Mouse (Mus musculus) cerebellum, adult 2 months (tissue): ENCODE data around the gene Nt5dc1. TPM values are rescaled to one million over a fixed set of nuclear protein-coding genes. Genes with fewer than 3 reads are reported as not detected.
A peak's percentile ranks its signal among the peaks of the same experiment; 100 is the strongest.
"Not testable (repeated sequence)": the region's sequence is repeated elsewhere in the genome, so short reads cannot be mapped to it uniquely, and the experiment has no call there.

Source experiments
- DNase-seq, 2 experiments: peaks; one replicate each; pipeline ENCODE4 v3.0.0; 2021
- H3K27ac ChIP-seq: fragments of 200-500 bp; 2 replicates; pipeline ENCODE4 v1.5.1; 2012; ENCODE audit warnings: low read length, control low read depth, inconsistent platforms; ENCODE audit not compliant: insufficient read depth
- H3K27me3 ChIP-seq: fragments of 200-500 bp; 2 replicates; pipeline ENCODE4 v1.6.1; 2012; ENCODE audit warnings: inconsistent platforms, mild to moderate bottlenecking, low read length, moderate library complexity; ENCODE audit not compliant: control insufficient read depth, insufficient read depth
- H3K4me1 ChIP-seq: fragments of 200-500 bp; 2 replicates; pipeline ENCODE4 v1.6.1; 2011; ENCODE audit warnings: low read length; ENCODE audit not compliant: control insufficient read depth, insufficient read depth
- H3K4me3 ChIP-seq: fragments of 200-500 bp; replicated peaks from 2 replicates; pipeline ENCODE3; 2011; ENCODE audit warnings: mild to moderate bottlenecking, low read depth, low read length, control low read depth; ENCODE audit not compliant: insufficient read depth
- CTCF ChIP-seq: fragments of 200-500 bp; IDR thresholded peaks from 2 replicates; pipeline ENCODE4 v1.5.1; 2011; ENCODE audit warnings: low read depth, mild to moderate bottlenecking, control low read depth, low read length, moderate library complexity, borderline replicate concordance; ENCODE audit not compliant: insufficient read depth
- POLR2A ChIP-seq: fragments of 200-500 bp; IDR thresholded peaks from 2 replicates; pipeline ENCODE4 v1.6.1; 2011; ENCODE audit warnings: low read length, control low read depth, borderline replicate concordance; ENCODE audit not compliant: insufficient read depth
- WGBS: fragments of 180-500 bp; shearing (Covaris S2); methylation state at CpG from one replicate; pipeline ENCODE4 v1.1.7; 2018; 5-methylcytosine and 5-hydroxymethylcytosine counted together
- polyA plus RNA-seq: library from polyadenylated mRNA; depleted of rRNA; stranded (reverse); fragments of >200 nt; gene quantifications from 2 replicates; pipeline ENCODE4 v1.2.3, GENCODE M21; 2012

The Nt5dc1 gene
- polyA plus RNA-seq, 1 experiment, result 2.0 TPM

DNA sequence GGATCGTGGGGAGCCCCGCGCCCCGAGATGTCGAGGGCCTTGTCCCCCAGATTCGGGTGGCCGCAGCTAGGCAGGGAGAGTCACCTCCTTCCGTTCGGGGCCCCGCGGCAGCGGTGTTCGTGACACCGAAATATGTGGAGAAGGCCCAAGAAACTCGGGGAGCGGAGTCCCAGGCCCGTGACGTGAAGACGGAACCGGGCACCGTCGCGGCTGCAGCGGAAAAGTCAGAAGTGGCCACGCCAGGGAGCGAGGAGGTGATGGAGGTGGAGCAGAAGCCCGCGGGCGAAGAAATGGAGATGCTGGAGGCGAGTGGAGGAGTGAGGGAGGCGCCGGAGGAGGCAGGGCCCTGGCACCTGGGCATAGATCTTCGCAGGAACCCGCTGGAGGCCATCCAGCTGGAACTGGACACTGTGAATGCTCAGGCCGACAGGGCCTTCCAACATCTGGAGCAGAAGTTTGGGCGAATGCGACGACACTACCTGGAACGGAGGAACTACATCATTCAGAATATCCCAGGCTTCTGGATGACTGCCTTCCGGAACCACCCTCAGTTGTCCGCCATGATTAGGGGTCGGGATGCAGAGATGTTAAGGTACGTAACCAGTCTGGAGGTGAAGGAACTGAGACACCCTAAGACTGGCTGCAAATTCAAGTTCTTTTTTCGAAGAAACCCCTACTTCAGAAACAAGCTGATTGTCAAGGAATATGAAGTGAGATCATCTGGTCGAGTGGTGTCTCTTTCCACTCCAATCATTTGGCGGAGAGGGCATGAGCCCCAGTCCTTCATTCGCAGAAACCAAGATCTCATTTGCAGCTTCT is 135.7 kb downstream of the Nt5dc1 start:
- Histone ChIP-seq H3K27ac (peak overlapping the region; percentile 83), H3K4me3 (peak overlapping the region; percentile 65), H3K4me1 (peaks cover 2% of the 10 kb centered on the region; the same call in 1 of the 2 replicates), H3K27me3 (no peaks in the 10 kb centered on the region)
- under 1% methylated on average over 47 of the region's 47 CpGs for WGBS
- TF ChIP-seq POLR2A (no peak), CTCF (no peak)
- DNase-seq, result peak in 1 of 2 experiments; percentile 72

DNA sequence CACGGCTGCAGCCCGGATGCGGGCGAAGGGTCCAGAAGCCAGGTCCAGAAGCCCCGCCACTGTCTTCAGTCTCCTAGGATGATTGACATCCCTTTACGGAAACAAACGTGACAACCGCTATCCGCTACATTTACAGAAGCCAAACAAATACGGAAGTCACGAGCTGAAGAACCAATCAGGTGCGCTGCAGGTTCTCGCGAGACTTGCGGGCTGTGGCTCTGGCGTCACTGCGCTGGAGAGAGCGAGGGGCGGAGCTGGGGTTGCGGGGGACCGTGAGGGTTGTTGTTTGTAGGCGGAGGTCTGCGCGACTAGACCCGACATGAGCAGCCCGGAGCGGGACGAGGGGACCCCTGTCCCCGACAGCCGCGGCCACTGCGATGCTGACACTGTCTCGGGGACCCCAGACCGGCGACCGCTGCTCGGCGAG is 136.4 kb downstream of the Nt5dc1 start, which contains the start of gene Tspyl1:
Gene Tspyl1 (plus strand): TSS at position 229 of the 427 bp plus-strand sequence.
- under 1% methylated on average over 38 of the region's 38 CpGs for WGBS
- Histone ChIP-seq H3K27me3 (no peaks in the 10 kb centered on the region), H3K4me3 (peak within 1 kb of the TSS; percentile 65), H3K27ac (peak within 1 kb of the TSS; percentile 83), H3K4me1 (peaks cover 2% of the 10 kb centered on the region; the same call in 1 of the 2 replicates)
- peak; percentile 98 for DNase-seq
- no peak for TF ChIP-seq CTCF
- peak; percentile 72; the same call in 1 of the 2 replicates for TF ChIP-seq POLR2A

DNA sequence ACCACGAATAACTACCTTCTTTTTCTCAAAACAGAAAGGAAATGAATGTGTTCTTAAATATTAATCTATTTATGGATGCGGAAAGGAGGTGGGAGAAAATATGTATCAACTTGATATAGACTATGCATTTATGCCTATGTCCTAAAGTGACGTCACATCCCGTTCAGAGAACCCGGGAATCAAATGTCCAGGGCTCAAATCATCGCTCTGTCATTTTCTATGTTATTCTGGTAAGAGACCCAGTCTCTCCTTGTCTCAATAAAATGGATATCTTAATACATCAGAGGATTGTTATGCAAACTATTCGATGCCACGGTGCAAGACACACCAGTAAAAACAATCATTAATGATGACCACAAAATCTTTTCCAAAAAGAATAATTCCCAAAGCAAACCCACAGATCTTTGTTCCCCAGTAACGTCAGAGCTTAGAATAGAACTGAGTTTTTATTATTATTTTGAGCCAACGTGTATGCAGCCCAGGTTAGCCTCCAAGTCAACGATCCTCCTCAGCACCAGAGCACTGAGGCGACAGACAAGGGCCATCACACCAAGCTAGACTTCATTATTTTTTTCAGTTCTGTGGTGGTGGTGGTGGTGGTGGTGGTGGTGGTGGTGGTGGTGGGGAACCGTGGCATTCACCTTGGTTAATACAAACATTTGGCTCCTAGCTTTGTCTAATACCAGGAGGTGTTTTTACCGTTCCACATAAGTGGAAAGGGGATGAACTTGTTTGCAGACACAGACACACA is 137.0 kb downstream of the Nt5dc1 start:
- TF ChIP-seq CTCF, result no peak
- no peak for TF ChIP-seq POLR2A
- peak overlapping the region; percentile 65 for H3K4me3 ChIP-seq
- no peaks in the 10 kb centered on the region for H3K27me3 ChIP-seq
- 9% methylated on average over 14 of the region's 14 CpGs for WGBS
- H3K4me1 ChIP-seq, result peaks cover 2% of the 10 kb centered on the region; the same call in 1 of the 2 replicates
- H3K27ac ChIP-seq, result 0 out of 2 replicates have a peak overlapping the region, but pooled peaks have one; percentile 12
- peak in 1 of 2 experiments; percentile 56 for DNase-seq

DNA sequence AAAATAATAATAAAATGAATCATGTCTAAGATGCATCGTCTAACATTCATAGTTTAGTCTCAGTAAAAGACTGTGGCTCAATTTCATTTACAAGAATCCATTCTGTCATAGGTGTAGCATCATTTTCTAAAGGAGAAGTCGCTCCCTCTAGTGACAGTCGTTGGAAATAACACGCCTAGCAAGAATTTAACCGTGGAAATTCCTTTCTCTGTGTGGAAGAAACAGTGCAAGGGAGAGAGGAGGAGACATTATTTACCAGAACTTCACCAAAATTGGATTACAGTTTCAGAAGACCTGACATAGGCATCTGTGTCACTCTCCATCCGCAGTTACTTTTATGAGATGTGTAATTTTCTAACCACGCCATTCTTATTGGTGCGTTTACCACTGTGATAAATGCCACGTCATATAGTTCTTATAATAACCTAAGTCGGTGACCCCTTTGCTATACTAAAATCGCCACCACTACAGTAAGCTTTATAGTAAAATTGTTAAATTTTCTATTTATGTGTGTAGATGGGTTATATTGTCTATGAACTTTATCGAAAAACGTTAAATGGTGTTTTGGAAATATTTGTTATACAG is 137.7 kb downstream of the Nt5dc1 start:
- DNase-seq, result peak; percentile 35 to 72
- no peak overlapping the region; the same call in 1 of the 2 replicates for H3K27ac ChIP-seq
- no peak for TF ChIP-seq POLR2A
- TF ChIP-seq CTCF, result peak; percentile 30; the same call in 1 of the 2 replicates
- H3K4me1 ChIP-seq, result peaks cover 2% of the 10 kb centered on the region; the same call in 1 of the 2 replicates
- WGBS, result 16% methylated on average over 13 of the region's 13 CpGs
- H3K27me3 ChIP-seq, result no peaks in the 10 kb centered on the region
- H3K4me3 ChIP-seq, result peak overlapping the region; percentile 65

DNA sequence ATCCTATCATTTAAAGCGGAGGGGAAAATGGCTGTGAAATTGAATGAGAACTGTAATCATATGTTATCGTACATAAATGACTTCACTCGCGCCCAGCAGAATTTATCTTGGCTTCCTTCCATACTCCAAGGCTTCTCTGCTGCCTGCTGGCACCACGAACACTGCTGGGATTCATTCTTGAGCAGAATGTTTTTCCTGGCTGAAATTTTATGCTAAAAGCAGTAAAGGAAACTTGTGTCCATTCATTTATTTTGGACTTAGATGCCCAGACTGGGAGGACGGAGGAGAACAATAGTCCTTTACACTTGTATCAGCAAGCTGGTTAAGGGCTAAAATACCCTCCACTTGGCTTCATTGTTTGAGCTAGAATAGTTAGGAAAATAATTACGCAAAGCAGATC is 146.7 kb downstream of the Nt5dc1 start:
- 6% methylated on average over 7 of the region's 7 CpGs for WGBS
- TF ChIP-seq CTCF, result no peak
- peak in 1 of 2 experiments; percentile 28 for DNase-seq
- H3K27ac ChIP-seq, result no peak overlapping the region
- H3K27me3 ChIP-seq, result no peaks in the 10 kb centered on the region
- H3K4me3 ChIP-seq, result no peak overlapping the region
- no peaks in the 10 kb centered on the region; the same call in 1 of the 2 replicates for H3K4me1 ChIP-seq

DNA sequence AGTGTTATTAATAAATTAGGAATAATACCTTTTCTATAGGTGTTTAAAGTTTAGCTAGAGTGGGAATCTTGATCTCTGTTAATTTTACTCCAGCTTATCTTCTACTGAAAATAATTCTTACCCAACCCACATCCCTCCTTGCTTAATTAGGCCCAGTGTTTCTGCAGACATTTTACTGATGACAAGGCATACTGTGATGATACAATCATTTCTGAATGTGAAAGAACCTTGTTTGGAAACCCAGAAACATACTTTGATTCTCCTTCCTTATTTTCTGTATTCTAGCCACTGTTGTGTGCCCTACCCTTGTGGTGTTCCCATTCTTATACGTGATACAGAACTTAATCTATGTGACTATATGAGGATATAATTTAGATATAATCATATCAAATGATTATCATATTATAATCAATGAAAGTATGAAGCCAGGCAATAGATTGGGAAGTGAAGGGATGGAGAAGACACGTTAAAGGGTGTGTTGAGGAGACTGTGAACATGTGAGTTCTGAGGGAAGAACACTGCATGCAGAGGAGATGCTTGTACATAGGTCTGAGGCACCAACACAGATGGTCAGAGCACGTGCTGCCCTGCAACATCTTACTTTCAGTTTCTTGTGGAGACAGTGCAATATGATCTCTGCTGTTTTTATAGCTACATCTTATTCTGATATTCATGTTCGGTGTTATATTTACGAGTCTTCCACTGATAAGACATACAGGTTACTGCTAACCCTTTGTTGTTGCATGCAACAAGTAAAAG is 150.9 kb downstream of the Nt5dc1 start:
- Histone ChIP-seq H3K4me3 (no peak overlapping the region), H3K4me1 (no peaks in the 10 kb centered on the region; the same call in 1 of the 2 replicates), H3K27me3 (no peaks in the 10 kb centered on the region), H3K27ac (no peak overlapping the region)
- no peak for TF ChIP-seq CTCF
- TF ChIP-seq POLR2A, result no peak
- WGBS, result 74% methylated on average over 5 of the region's 5 CpGs
- no peak for DNase-seq

DNA sequence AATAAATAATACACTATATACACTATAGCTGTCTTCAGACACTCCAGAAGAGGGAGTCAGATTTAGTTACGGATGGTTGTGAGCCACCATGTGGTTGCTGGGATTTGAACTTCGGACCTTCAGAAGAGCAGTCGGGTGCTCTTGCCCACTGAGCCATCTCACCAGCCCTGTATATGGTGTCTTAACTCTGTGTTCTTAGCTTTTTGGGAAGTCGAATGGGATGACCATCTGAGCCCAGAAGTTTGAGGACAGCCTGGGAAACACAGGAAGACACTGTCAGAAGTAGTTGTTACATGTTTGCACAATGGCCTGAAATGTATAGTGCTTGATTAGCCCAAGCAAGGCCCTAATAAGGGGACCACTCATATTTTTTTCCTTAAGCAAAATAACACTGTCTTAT is 153.2 kb downstream of the Nt5dc1 start:
- 83% methylated on average over 4 of the region's 4 CpGs for WGBS
- TF ChIP-seq CTCF (no peak), POLR2A (no peak)
- DNase-seq, result no peak
- Histone ChIP-seq H3K4me3 (no peak overlapping the region), H3K27ac (no peak overlapping the region), H3K4me1 (no peaks in the 10 kb centered on the region), H3K27me3 (no peaks in the 10 kb centered on the region)

DNA sequence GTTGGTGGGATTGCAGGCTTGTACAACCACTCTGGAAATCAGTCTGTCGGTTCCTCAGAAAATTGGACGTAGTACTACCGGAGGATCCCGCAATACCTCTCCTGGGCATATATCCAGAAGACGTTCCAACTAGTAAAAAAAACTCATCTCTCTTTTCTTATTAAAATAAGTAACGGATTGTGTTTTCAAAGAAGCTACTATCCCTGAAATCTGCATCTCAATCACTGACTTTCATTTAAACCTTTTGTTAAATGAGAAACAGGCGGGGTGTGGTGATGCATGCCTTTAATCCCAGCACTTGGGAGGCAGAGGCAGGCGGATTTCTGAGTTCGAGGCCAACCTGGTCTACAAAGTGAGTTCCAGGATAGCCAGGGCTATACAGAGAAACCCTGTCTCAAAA is 165.5 kb downstream of the Nt5dc1 start:
- H3K4me3 ChIP-seq, H3K27me3 ChIP-seq, H3K27ac ChIP-seq, DNase-seq, H3K4me1 ChIP-seq: not testable (repeated sequence)
- 85% methylated on average over 9 of the region's 9 CpGs for WGBS
